Mouse (Mus musculus) cerebellum, adult 8-10 months (tissue): ENCODE data around the gene Tmem268.

ENCODE experiments used
- DNase-seq: peaks from one replicate; pipeline ENCODE4 v3.0.0; 2022

Gene Tmem268

DNA sequence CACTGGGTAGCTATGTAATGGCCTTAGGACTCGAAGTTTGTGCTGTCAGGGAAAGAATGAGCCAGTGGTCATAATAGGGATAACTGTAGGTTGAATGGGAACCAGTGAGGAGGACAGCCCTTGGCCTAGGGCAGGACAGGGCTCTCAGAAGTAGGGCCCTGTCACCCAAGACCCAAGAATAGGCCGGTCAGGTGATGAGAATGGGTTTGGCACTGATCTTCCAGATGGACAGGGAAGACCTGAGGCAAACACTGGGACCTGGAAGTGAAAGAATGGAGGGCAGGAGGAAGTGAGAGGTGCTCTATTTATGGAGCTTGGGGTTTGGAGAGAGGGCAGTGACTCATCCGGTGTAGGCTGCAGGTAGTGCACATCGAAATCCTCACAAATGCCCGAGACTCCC is 1.9 kb upstream of the Tmem268 start:
- DNase-seq, result no peak

DNA sequence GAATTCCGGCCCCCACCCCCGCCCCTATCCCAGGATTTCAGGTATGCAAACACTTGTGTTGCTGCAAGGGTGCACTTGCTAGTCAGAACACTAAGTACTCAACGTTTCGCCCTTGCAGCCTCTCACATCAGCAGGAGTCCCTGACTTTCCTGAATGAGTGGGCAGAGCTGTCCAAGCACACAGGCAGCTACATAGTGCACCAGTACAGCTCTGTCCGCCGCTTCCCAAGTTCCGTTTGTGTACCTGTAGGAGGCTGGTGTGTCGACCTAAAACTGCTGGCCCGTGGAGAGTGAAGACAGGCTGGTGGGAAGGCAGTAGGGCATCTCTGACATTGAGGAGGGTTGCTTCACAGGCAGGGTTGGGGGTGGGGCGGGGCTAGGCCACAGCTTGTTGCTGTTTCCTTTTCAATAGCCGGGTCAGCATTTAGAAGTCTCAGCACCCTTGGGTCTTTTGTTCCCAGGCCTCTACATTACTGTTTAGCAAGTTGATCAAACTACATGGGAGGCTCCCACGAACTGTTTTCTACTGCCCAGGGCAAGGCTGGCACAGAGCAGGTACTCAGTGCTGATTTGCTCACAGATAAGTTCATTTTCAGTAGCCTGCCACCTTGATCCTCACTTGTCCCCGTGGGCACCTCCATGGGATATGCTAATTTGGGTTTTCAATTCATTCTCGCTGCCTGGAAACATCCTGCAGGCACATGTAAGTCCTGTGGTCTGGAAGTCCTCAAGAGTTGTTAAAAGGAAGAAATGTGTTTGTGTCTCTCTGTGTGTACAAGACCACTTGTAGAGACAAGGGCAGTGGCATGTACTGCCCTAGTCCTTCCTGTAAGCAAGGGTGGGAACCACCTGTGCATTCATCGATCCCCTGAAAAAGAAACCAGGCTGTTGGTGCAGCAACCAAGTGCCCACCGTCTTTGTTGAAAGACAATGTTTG is 1.2 kb upstream of the Tmem268 start:
- DNase-seq, result no peak

DNA sequence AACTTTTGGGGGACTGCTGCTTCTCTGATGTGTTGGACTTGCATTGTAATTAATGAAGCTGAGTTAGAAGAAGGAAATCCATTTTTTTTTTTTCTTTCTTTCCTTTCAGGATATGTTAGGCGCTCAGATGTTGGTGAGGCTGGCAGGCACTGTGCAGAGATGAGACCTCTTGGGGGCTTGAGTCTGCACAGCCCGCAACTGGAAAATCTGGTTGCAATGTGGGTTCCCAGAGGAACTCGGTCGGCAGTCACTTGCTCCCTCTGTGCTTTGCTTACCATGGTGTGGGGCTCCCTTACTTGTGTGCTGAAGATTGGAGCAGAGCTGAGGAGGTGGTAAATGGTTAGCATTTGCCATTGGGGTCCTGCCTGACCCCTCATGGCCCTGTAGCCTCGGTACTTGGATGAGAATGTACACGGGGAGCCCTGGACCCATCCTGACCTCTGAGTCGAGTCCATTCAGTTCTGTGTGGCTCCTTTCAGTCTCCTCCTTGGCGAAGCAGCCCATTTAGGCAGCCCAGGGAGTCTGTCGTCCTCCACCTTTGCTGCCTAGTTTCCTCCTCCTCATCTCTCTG is 631 bp downstream of the Tmem268 start:
- DNase-seq, result no peak

DNA sequence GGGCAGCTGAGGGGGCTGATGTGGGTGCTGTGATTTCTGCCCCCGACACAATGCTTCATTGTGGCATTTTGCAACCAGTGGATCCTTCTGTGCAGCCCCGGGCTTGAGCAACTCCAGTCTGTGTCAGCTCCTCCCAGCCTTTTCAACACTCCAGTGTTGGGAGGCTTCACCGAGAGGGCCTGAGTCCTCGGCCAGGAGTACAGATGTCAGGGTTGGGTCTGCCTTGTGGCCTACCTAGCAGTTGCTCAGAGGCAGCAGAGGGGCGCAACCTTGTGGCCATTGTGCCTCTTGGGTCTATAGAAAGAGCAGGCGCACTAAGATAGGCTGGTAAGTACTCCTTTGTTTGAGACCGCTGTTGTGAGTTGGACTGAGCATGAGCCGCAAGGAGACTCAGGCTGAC is 1.5 kb downstream of the Tmem268 start:
- DNase-seq, result no peak

DNA sequence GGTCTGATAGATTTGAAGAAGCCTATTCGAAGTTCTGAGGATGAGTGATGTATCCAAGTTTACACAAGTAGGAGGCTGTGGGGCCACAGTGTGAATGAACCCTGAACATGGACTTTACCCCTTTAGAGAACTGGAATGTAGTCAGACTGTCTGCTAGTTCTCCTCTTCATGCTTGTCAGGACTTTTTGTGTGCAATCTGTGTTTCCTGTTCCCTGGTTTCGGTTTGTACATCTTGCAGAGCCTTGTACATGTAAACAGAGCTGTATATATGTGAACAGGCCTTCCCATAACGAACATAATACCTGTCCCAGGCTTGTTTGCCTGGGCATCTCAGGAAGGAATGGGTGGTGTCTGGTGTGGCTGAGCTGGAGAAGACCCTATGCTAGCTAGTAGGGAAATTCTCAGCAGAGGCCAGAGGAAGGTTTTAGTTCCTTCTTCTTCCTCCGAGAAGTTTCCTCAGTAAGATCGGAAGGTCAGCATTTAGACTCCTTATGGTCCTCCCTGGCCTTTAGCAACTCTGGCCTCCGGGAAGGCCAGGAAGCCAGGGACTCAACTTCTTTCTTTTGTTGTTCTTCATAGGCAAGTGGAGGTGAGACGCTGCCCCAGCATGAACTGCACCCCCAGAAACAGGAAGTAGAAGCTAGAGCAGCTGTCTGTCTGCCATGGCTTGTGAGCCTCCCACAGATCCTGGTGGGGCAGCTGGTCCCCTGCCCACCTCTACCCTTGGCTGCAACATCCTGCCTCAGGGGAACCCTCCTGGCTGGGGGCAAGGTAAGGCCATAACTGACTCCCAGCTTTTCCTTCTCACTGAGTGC is 3.5 kb downstream of the Tmem268 start:
- DNase-seq, result no peak

DNA sequence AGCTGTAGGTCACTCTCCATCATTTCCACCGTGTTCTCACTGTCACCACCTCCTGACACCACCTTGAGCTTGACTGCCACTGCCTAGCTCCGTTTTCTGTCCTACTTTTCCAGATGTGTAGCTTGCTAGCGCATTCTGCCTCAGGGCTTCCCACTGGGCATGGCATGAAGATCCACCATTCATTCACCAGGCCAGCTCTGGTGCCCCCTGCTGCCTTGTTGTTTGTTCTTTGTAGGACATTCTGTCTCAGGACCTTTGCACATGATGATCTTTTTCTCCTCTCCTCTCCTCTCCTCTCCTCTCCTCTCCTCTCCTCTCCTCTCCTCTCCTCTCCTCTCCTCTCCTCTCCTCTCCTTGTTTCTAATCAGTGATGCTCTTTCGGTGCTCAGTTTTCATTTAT is 4.2 kb downstream of the Tmem268 start:
- no peak for DNase-seq

DNA sequence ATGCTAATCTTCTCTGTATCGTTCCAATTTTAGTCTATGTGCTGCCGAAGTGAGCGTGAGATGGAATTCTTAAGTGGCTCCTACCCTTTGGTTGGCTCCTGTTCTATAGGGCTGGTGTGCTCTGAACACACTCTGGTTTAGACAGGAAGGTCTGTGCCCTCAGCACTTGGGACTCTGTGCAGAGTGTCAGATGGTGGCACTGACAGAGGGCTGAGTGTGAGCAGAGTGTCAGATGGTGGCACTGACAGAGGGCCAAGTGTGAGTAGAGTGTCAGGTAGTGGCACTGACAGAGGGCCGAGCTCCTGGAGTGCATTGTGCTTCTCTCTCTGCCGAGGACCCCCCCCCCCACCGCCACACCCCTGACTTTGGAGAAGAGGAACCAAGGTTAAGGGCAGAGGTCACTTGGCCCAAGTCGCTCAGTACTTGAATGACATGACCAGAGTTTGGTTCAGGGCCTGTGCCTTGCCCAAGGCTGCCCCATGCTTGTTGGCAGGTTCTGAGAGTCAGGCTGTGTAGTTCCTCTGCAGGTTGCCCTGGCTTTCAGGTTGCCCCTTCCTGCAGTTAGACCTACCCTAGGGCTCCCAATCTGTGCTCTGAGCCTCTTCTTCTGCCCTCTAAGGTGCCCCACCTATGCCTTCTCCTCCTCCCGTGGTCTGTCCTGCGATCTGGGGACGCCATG is 9.3 kb downstream of the Tmem268 start:
- DNase-seq, result no peak

DNA sequence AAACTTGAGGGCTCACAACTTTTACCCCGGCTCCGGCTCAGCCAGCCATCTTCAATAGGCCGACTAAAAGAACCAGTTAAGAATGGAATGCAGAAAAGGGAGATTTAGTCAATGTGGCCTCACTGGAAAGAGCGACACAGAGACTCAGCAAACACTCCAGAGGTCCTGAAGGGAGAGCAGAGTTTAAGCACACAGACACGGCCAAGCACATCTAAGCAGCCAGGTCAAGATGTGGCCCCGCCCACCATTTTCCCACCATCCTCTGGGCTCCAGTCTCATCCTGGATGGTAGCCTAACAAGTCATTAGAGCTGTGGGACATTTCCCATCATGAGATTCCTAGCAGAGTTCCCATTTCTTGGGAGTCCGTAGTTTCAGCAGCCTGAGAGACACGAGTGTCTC is 10.7 kb downstream of the Tmem268 start:
- DNase-seq, result no peak

DNA sequence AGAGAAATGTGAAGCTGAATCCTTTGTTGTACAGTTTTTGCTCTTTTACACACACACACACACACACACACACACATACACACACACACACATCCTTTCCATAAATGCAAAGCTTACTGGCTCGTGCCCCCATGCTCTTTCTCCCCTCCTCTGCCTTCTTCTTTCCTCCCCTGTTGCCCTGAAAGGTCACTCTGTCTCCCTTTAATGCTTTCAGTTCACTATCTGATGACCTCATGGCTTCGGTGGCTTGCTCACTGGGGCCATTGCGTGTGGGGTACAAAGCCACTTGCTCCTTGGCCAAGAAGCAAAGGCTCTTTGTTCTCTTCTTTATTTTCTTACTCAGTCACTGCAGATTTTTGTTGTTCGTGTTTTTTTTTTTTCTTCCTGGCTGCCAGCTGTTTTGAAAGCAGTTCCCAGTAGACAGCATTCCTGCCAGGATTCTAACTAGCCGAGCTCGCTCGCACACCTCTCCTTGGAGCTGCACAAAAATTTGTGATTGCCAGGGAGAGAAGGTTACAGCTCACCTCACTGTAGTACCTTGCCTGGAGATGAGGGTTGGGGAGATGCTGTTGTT is 11.7 kb downstream of the Tmem268 start:
- no peak for DNase-seq

DNA sequence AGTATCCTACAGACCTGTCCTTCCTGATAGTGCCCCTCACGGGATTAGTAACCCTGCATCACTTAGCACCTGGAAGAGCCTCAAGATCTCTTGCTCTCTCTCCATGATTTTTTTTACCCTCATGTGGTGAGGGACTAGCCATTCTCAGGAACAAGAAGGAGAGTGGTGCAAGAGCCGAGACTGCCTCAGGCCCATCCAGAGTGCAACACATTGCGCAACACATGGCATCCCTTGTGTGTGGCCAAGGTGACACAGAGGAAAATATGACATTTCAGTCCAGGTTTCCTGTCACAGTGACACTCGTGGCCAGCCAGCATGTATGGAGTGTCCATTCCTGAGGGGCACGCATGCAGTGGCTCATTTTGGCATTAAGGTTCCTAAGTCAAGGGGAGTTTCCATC is 14.0 kb downstream of the Tmem268 start:
- no peak for DNase-seq

DNA sequence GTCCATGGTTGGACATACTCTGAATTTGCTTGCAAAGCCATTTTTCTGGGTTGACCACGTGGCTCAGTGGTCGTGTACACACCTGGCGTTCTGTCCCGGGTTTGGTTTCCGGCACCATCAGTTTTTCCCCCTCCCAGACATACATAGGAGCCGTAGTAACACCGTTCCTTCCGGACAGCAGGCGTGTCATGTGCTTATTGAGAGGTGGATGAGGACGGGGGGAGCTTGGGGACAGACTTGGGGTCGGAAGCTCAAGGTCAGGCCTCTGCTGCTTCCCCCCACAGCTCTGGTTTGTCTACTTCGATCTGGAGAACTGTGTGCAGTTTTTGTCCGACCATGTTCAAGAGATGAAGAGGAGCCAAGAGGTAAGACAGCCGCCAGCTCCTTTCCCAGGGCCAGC is 21.1 kb downstream of the Tmem268 start:
- DNase-seq, result no peak

DNA sequence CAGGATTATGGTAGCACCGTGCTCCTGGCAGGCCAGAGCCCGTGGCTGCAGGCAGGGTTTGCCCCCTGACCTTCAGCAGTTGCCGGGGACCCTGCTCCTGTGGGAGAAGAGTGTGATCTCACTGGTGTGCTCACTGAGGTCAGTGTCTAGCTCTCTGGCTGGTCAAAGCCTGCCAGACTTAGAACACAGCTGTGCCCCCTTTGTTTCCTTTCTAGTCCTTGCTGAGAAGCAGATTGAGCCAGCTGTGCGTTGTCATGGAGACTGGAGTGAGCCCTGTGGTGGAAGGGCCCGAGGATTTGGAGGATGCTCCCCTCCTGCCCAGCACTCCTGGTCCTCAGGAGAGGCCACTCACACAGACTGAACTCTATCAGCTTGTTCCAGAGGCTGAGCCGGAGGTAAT is 21.5 kb downstream of the Tmem268 start:
- no peak for DNase-seq

DNA sequence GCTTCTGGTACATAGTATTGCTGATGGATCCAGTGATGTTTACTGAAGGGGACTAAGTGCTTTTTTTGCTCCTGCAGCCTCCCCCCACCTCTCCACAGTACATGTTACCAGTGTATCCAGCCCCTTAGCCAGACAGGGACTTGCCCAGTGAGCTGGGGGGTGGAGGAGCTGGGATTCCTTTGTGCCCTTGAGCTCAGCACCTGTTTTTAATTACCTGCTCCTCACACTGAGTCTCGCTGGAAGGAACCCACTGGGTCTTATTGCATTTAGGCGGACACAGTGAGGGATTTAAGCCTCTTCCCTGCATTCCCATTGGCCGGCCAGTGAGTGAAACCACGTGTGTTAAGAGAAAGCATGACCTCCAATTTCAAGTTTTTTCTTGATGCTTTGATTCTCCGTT is 24.0 kb downstream of the Tmem268 start:
- no peak for DNase-seq

DNA sequence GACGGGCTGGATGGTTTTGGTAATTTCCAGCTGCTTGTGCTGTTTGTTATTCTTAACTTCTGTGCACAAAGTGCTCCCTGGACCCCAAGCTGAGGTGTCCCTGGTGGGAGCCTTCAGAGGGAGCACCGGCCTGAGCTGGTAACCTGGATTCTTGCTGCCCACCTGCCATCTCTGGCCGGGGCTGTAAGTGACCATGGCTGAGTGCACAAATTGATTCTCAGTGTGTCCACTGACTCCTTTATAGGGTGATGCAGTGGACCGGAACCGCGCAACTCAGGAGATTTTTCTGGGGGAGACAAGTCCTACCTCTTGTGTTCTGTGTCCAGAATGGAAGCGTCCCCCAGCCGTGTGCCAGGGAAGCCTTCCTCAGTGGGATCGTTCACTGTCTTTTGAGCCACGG is 26.6 kb downstream of the Tmem268 start:
- no peak for DNase-seq

DNA sequence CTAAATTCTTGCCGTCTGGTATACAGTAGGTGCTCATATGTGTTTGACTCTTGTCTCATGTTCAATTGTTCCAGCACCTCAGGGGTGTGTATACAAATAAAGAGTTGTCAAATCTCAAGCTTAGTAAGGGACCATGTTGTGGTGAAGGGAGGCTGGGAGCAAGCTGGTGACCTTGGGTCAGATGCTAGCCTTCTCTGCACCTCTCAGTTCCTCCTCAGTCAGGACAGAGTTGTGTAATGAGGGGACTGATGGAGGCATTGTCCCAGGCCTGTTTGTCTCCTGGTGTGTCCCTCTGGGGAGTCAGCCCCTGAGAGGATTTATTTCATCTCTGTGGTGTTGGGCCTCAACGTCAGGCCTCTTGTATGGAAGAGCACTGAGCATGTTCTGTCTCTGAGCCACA is 27.7 kb downstream of the Tmem268 start:
- DNase-seq, result no peak

DNA sequence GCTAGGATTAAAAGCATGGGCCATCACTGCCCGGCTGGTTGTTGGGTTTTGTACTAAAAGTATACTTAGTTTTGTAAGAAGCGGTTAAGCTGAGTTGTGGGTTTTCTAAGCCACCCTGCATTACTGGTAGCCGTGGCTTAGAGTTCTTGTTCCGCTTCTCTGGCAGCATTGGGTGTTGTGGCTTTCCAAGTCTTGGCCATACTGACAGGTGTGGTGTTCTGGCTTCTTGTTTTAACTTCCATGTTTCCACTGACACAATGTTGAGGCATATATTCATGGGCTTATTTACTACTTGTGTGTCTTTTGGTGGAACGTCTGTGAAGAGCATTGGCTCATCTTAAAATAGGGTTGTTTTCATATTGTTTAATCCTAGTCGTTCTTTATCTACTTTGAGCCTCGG is 31.4 kb downstream of the Tmem268 start:
- no peak for DNase-seq

DNA sequence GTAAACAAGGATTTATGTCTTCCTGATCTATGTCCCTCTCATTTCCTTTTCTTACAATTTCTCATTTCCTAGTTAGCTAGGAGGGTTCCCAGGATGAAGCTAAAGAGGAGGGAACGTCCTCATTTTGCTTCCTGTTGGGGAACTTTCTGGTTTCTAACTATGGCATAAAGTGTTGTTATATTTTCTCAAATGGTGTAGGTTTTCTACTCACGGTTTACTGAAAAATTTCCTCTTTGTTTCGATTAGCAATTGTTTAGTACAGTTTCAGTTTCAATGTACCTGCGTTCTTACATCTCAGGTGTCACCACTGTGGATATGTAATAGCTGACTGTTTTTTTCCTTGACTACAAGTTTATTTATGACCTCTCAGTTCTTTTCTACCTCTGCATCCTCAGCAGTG is 32.0 kb downstream of the Tmem268 start:
- DNase-seq, result no peak

DNA sequence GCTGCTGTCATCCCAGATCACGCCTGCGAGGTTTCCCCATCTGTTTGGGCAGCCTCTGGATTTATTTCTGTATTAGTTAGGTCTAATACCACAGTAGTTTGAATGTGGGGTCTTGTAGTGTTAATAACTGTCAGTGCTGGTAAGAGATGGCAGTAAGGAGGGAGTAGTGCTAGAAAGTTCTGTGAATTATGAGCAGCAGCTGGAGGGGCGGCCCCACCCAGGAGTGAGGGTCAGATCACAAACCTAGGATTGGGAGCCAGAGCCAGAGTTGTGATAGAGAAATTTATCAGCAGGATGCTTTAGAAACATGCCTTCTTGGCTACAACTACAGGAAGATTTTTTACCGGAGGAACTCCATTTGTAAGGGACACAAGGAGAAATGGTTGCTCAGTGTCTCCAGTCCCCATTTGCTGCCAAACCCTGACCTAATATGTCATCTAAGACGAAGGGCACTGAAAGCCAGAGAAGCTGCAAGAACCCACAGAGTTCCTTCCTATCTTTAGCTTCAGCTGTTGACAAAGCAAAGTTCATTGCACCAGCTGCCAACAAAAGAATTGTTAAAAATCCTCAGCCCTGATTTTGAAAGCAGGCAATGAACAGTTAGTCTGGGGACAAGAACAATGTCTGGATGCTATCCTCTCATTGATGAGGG is 36.0 kb downstream of the Tmem268 start:
- DNase-seq, result no peak

DNA sequence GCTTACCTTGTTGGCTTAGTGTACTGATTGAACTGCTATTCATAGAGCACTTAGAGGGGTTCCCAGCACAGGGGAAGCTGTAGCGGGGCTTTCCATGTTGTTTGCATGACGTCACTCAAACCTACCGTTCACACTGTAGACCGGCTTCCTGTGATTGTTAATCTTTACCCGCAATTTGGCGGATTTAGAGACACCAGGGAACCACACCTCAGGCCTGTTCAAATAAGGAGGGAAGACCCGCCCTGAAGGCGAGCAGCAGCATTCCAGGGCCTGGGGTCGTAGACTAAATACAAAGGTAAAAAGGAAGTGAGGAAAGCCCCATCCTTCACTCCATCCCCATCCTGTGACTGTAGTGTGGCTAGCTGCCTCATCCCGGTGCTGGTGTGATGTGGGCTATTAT is 36.7 kb downstream of the Tmem268 start:
- DNase-seq, result no peak

DNA sequence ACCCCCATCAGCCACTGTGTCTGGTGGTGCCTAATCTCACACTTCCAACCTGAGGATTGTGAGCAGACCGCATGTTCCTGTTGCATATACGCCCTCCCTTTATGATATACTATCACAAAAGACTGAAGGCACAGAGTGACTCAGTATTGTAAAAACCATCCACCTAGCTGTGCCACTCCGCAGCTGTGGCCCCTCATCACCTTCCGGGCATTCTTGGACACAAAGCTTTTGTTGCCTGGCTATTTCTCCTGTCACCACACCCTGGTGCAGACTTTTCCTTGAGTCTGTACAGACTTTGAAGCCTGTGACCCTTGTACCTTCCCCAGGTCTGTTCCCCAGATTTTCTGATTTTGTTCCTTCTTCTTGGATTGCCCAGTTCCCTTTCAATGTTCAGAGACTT is 37.4 kb downstream of the Tmem268 start:
- no peak for DNase-seq

DNA sequence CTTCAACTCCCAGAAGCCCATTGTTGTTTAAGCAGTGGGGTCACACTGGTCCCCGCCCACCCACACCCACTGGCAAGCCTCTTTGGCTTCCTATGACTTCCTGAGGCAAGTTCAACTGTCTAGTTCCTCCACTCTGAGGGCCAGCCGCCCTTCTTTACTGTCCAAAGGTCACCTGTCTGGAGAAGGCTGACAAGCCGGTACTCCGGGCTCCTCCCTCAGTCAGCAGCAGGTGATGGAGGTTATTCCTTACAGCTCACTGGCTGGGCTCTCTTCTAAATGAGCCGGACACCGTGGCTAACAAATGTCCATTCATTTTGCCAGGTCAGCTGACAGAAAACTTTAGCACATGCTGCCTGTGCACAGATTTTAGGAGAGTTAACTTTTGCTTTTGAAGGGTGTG is 42.2 kb downstream of the Tmem268 start:
- DNase-seq, result no peak

DNA sequence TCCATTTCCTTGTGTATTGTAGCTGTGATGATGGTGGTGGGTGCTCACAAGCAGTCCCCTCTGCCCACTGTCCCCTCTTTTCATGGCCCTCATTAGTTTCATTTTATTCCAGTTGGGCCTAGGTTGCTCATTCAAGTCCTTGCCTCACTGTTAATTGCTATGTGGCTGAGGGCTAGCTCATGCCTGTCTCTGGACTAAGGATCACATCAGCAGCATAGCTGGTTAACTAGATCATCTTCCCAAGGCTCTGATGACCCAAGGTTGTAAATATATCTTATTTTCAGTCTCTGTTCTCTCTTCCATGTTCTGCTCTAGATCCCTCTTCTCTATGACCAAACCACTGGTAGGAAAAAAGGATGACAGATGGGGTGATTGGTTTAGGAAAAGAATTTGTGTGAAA is 42.7 kb downstream of the Tmem268 start:
- DNase-seq, result no peak
